Mouse (Mus musculus): ENCODE results near the gene Memo1. TPM values are rescaled to one million over a fixed set of nuclear protein-coding genes. Genes with fewer than 3 reads are reported as not detected.

Memo1 gene
- polyA plus RNA-seq, 1 experiment from 2014 or later = 94.1 TPM

- Histone ChIP-seq H3K9ac (ENCODE audit: low read depth, low read length) (no peak overlapping the region), H3K4me1 (ENCODE audit: control insufficient read depth, insufficient read depth, low read length) (no peaks in the 10 kb centered on the region), H3K27ac (ENCODE audit: low read depth, low read length) (no peak overlapping the region), H3K9me3 (ENCODE audit: control insufficient read depth, low read length) (no peaks in the 10 kb centered on the region), H3K4me2 (replicated peaks; ENCODE audit: low read depth, low read length) (no peak overlapping the region), H3K27me3 (ENCODE audit: control insufficient read depth, insufficient read depth, low read length) (no peaks in the 10 kb centered on the region), H3K36me3 (ENCODE audit: control insufficient read depth, insufficient read depth, low read length) (no peaks in the 10 kb centered on the region), H3K4me3 (ENCODE audit: low read length) (no peak overlapping the region)
- 62% methylated on average over 5 of the region's 5 CpGs for WGBS
- no peak for ATAC-seq (ENCODE audit: low FRiP score, low TSS enrichment)
These were observed 27.2 kb upstream of the Memo1 start for GRCm38 (mm10) chr17:74322400-74323054.

- no peak for ATAC-seq (ENCODE audit: low FRiP score, low TSS enrichment)
- H3K9me3 ChIP-seq (ENCODE audit: control insufficient read depth, low read length) = no peaks in the 10 kb centered on the region
- WGBS = 94% methylated on average over 6 of the region's 6 CpGs
These were observed 23.4 kb upstream of the Memo1 start for GRCm38 (mm10) chr17:74318721-74319120.

GRCm38 (mm10) chr17:74316309-74316863 is 21.1 kb upstream of the Memo1 start:
- peak; percentile 95 for ATAC-seq (ENCODE audit: low FRiP score, low TSS enrichment)

More at GRCm38 (mm10) chr17:74318721-74319120, 23.4 kb upstream of the Memo1 start:
- Histone ChIP-seq H3K4me2 (replicated peaks; ENCODE audit: low read depth, low read length) (no peak overlapping the region), H3K4me1 (ENCODE audit: control insufficient read depth, insufficient read depth, low read length) (peaks cover 5% of the 10 kb centered on the region), H3K27ac (ENCODE audit: low read depth, low read length) (no peak overlapping the region), H3K4me3 (ENCODE audit: low read length) (no peak overlapping the region), H3K27me3 (ENCODE audit: control insufficient read depth, insufficient read depth, low read length) (no peaks in the 10 kb centered on the region), H3K36me3 (ENCODE audit: control insufficient read depth, insufficient read depth, low read length) (0 out of 2 replicates have a peak, but pooled peaks cover 2% of the 10 kb centered on the region), H3K9ac (ENCODE audit: low read depth, low read length) (no peak overlapping the region)

GRCm38 (mm10) chr17:74315445-74316308 is 20.4 kb upstream of the Memo1 start:
- under 1% methylated on average over 45 of the region's 45 CpGs for WGBS
- H3K4me2 ChIP-seq (replicated peaks; ENCODE audit: low read depth, low read length) = peak overlapping the region; percentile 54
- no peaks in the 10 kb centered on the region for H3K27me3 ChIP-seq (ENCODE audit: control insufficient read depth, insufficient read depth, low read length)
- H3K36me3 ChIP-seq (ENCODE audit: control insufficient read depth, insufficient read depth, low read length) = peaks cover 10% of the 10 kb centered on the region; the same call in 1 of the 2 replicates
- peak overlapping the region; percentile 83 for H3K9ac ChIP-seq (ENCODE audit: low read depth, low read length)
- peak overlapping the region; percentile 79 for H3K4me3 ChIP-seq (ENCODE audit: low read length)
- H3K4me1 ChIP-seq (ENCODE audit: control insufficient read depth, insufficient read depth, low read length) = peaks cover 5% of the 10 kb centered on the region
- peak overlapping the region; percentile 88 for H3K27ac ChIP-seq (ENCODE audit: low read depth, low read length)
- H3K9me3 ChIP-seq (ENCODE audit: control insufficient read depth, low read length) = no peaks in the 10 kb centered on the region
- ATAC-seq (ENCODE audit: low FRiP score, low TSS enrichment) = no peak; the same call in 1 of the 2 replicates

More at GRCm38 (mm10) chr17:74316309-74316863, 21.1 kb upstream of the Memo1 start:
- peaks cover 10% of the 10 kb centered on the region; the same call in 1 of the 2 replicates for H3K36me3 ChIP-seq (ENCODE audit: control insufficient read depth, insufficient read depth, low read length)
- peak overlapping the region; percentile 83 for H3K9ac ChIP-seq (ENCODE audit: low read depth, low read length)
- peak overlapping the region; percentile 88 for H3K27ac ChIP-seq (ENCODE audit: low read depth, low read length)
- WGBS = under 1% methylated on average over 48 of the region's 48 CpGs
- H3K4me2 ChIP-seq (replicated peaks; ENCODE audit: low read depth, low read length) = peak overlapping the region; percentile 54
- no peaks in the 10 kb centered on the region for H3K27me3 ChIP-seq (ENCODE audit: control insufficient read depth, insufficient read depth, low read length)
- H3K4me1 ChIP-seq (ENCODE audit: control insufficient read depth, insufficient read depth, low read length) = peaks cover 5% of the 10 kb centered on the region
- H3K9me3 ChIP-seq (ENCODE audit: control insufficient read depth, low read length) = no peaks in the 10 kb centered on the region
- H3K4me3 ChIP-seq (ENCODE audit: low read length) = peak overlapping the region; percentile 79

- Histone ChIP-seq H3K9me3 (ENCODE audit: control insufficient read depth, low read length) (no peaks in the 10 kb centered on the region), H3K4me2 (replicated peaks; ENCODE audit: low read depth, low read length) (no peak overlapping the region), H3K4me1 (ENCODE audit: control insufficient read depth, insufficient read depth, low read length) (no peaks in the 10 kb centered on the region), H3K36me3 (ENCODE audit: control insufficient read depth, insufficient read depth, low read length) (peaks cover 42% of the 10 kb centered on the region), H3K27ac (ENCODE audit: low read depth, low read length) (no peak overlapping the region), H3K4me3 (ENCODE audit: low read length) (no peak overlapping the region), H3K9ac (ENCODE audit: low read depth, low read length) (no peak overlapping the region), H3K27me3 (ENCODE audit: control insufficient read depth, insufficient read depth, low read length) (no peaks in the 10 kb centered on the region)
- ATAC-seq (ENCODE audit: low FRiP score, low TSS enrichment) = no peak
- WGBS = 97% methylated on average over 1 of the region's 1 CpGs
These were observed 10.7 kb upstream of the Memo1 start for GRCm38 (mm10) chr17:74306021-74306420.

GRCm38 (mm10) chr17:74305616-74306015 is 10.3 kb upstream of the Memo1 start:
- Histone ChIP-seq H3K4me2 (replicated peaks; ENCODE audit: low read depth, low read length) (no peak overlapping the region), H3K36me3 (ENCODE audit: control insufficient read depth, insufficient read depth, low read length) (peaks cover 42% of the 10 kb centered on the region), H3K9ac (ENCODE audit: low read depth, low read length) (no peak overlapping the region), H3K9me3 (ENCODE audit: control insufficient read depth, low read length) (no peaks in the 10 kb centered on the region), H3K4me1 (ENCODE audit: control insufficient read depth, insufficient read depth, low read length) (no peaks in the 10 kb centered on the region), H3K27ac (ENCODE audit: low read depth, low read length) (no peak overlapping the region), H3K27me3 (ENCODE audit: control insufficient read depth, insufficient read depth, low read length) (no peaks in the 10 kb centered on the region), H3K4me3 (ENCODE audit: low read length) (no peak overlapping the region)
- ATAC-seq (ENCODE audit: low FRiP score, low TSS enrichment) = no peak
- 89% methylated on average over 4 of the region's 4 CpGs for WGBS

- Histone ChIP-seq H3K9me3 (ENCODE audit: control insufficient read depth, low read length) (no peaks in the 10 kb centered on the region), H3K9ac (ENCODE audit: low read depth, low read length) (no peak overlapping the region), H3K36me3 (ENCODE audit: control insufficient read depth, insufficient read depth, low read length) (peaks cover 47% of the 10 kb centered on the region), H3K4me2 (replicated peaks; ENCODE audit: low read depth, low read length) (no peak overlapping the region), H3K27me3 (ENCODE audit: control insufficient read depth, insufficient read depth, low read length) (no peaks in the 10 kb centered on the region), H3K4me1 (ENCODE audit: control insufficient read depth, insufficient read depth, low read length) (no peaks in the 10 kb centered on the region), H3K4me3 (ENCODE audit: low read length) (no peak overlapping the region), H3K27ac (ENCODE audit: low read depth, low read length) (no peak overlapping the region)
- ATAC-seq (ENCODE audit: low FRiP score, low TSS enrichment) = no peak
- 91% methylated on average over 4 of the region's 4 CpGs for WGBS
These were observed 8.7 kb upstream of the Memo1 start for GRCm38 (mm10) chr17:74304060-74304459.

- peaks cover 25% of the 10 kb centered on the region for H3K36me3 ChIP-seq (ENCODE audit: control insufficient read depth, insufficient read depth, low read length)
- no peak overlapping the region for H3K9ac ChIP-seq (ENCODE audit: low read depth, low read length)
- no peaks in the 10 kb centered on the region for H3K9me3 ChIP-seq (ENCODE audit: control insufficient read depth, low read length)
- no peak for ATAC-seq (ENCODE audit: low FRiP score, low TSS enrichment)
- H3K4me3 ChIP-seq (ENCODE audit: low read length) = no peak overlapping the region
- 94% methylated on average over 5 of the region's 5 CpGs for WGBS
- H3K27ac ChIP-seq (ENCODE audit: low read depth, low read length) = no peak overlapping the region
- no peaks in the 10 kb centered on the region for H3K27me3 ChIP-seq (ENCODE audit: control insufficient read depth, insufficient read depth, low read length)
- no peaks in the 10 kb centered on the region for H3K4me1 ChIP-seq (ENCODE audit: control insufficient read depth, insufficient read depth, low read length)
- H3K4me2 ChIP-seq (replicated peaks; ENCODE audit: low read depth, low read length) = no peak overlapping the region
These were observed 4.8 kb upstream of the Memo1 start for GRCm38 (mm10) chr17:74300089-74300488.

Data from kidney, embryonic 14.5 days (tissue).